Comparison of ENCODE assay signal across 8 mouse cellular contexts in the genomic region with DNA sequence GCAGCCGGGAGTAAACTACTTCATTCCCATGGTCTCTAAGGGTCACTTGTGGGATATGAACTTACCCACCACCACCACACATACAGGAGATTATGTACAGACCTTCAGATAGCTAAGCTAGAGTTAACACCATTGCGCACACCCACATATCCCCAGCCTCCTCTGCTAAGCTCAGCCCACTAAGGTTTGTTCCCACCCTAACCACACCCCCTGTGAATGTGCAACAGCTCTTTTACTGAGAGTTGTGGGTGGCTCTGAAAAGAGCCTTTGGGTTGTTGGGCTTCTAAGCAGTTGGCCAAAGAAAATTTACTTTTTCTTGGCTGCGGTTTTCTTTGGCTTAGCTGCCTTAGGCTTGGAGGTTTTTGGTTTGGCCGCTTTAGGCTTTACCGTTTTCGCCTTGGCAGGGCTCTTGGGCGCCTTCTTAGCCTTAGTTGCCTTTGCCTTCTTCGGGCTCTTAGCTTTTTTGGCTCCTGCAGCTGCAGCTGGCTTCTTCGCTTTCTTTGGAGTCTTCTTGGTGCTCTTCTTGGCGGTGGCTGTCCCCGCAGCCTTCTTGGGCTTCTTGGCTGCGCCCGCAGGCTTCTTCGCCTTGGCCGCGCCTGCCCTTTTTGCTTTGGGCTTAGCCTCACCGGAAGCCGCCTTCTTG. TPM values are rescaled to one million over a fixed set of nuclear protein-coding genes. Genes with fewer than 3 reads are reported as not detected.
DNase-seq lines count a peak whose midpoint lies in the region; ATAC-seq lines count a peak whose summit lies in the region.

No protein-coding gene starts in this region.

- H3K4me2 ChIP-seq in hindbrain, embryonic 12.5 days (replicated peaks) = peak overlapping the region; percentile 94

- WGBS in hindbrain, embryonic 12.5 days = under 1% methylated on average over 18 of the region's 18 CpGs

- peak; percentile 90 for DNase-seq in Muller cell, postnatal 12 days (ENCODE audit: inconsistent ontology term)
- DNase-seq in cerebellum, adult 18-20 months = peak; percentile 56 to 74
- DNase-seq in frontal cortex, adult 2 months (ENCODE audit: extremely low spot score in 1 of 2, low spot score in 1 of 2) = peak; percentile 63 to 79
- DNase-seq in layer of hippocampus, postnatal 25 days (ENCODE audit: extremely low spot score in 1 of 2, low spot score in 1 of 2) = peak; percentile 25 to 36
- peak; percentile 69 for DNase-seq in lung, postnatal 14 days
- DNase-seq in ovary, postnatal 36 days (ENCODE audit: low spot score) = peak; percentile 57
- DNase-seq in thymus, postnatal 25 days = peak; percentile 71

- H3K36me3 ChIP-seq in hindbrain, embryonic 12.5 days = no peaks in the 10 kb centered on the region

- H3K4me1 ChIP-seq in hindbrain, embryonic 12.5 days = peaks cover 6% of the 10 kb centered on the region

- H3K27ac ChIP-seq in hindbrain, embryonic 12.5 days = peak overlapping the region; percentile 97

- H3K4me3 ChIP-seq in hindbrain, embryonic 12.5 days = peak overlapping the region; percentile 61

- no peaks in the 10 kb centered on the region for H3K27me3 ChIP-seq in hindbrain, embryonic 12.5 days

- H3K9ac ChIP-seq in hindbrain, embryonic 12.5 days = peak overlapping the region; percentile 86

- ATAC-seq in hindbrain, embryonic 12.5 days (ENCODE audit: low FRiP score) = peak; percentile 76

- no peaks in the 10 kb centered on the region for H3K9me3 ChIP-seq in hindbrain, embryonic 12.5 days (replicated peaks)

RNA-seq across cellular contexts. Expression of a gene that starts 0.7 kb away (rescaled TPM):
- 2.8 and 3.3 TPM in 2 replicates for polyA plus RNA-seq in frontal cortex, adult 2 months (2012; rRNA removed)
- polyA plus RNA-seq in hindbrain, embryonic 12.5 days (2016; fragmentation: Nextera tagmentation; extraction: Ambion mirVana) = 17.0 and 18.8 TPM in 2 replicates
- total RNA-seq in layer of hippocampus, postnatal 25 days (2021) = 10 to 100 TPM; 45.8 to 59.4 TPM

RNA-seq across cellular contexts. Expression of a gene that starts 0.7 kb away (rescaled TPM):
- polyA plus RNA-seq in frontal cortex, adult 2 months (2012; rRNA removed) = 4.3 and 4.7 TPM in 2 replicates
- polyA plus RNA-seq in hindbrain, embryonic 12.5 days (2016; fragmentation: Nextera tagmentation; extraction: Ambion mirVana) = 1.9 and 2.2 TPM in 2 replicates
- 1 to 10 TPM; 7.1 to 8.3 TPM for total RNA-seq in layer of hippocampus, postnatal 25 days (2021)

RNA-seq across cellular contexts. Expression of a gene that starts 40.3 kb away (rescaled TPM):
- 3.4 and 4.3 TPM in 2 replicates for polyA plus RNA-seq in frontal cortex, adult 2 months (2012; rRNA removed)
- 66.9 and 82.3 TPM in 2 replicates for polyA plus RNA-seq in hindbrain, embryonic 12.5 days (2016; fragmentation: Nextera tagmentation; extraction: Ambion mirVana)
- 100 to 1,000 TPM; 129 to 153 TPM for total RNA-seq in layer of hippocampus, postnatal 25 days (2021)

RNA-seq across cellular contexts. Expression of a gene that starts 46.1 kb away (rescaled TPM):
- polyA plus RNA-seq in frontal cortex, adult 2 months (2012; rRNA removed) = 2.8 and 3.4 TPM in 2 replicates
- 2.2 and 4.8 TPM in 2 replicates for polyA plus RNA-seq in hindbrain, embryonic 12.5 days (2016; fragmentation: Nextera tagmentation; extraction: Ambion mirVana)
- 10 to 100 TPM; 10.0 to 14.4 TPM for total RNA-seq in layer of hippocampus, postnatal 25 days (2021)

RNA-seq across cellular contexts. Expression of a gene that starts 47.5 kb away (rescaled TPM):
- polyA plus RNA-seq in frontal cortex, adult 2 months (2012; rRNA removed) = 1.6 and 1.9 TPM in 2 replicates
- 0.46 and 2.5 TPM in 2 replicates for polyA plus RNA-seq in hindbrain, embryonic 12.5 days (2016; fragmentation: Nextera tagmentation; extraction: Ambion mirVana)
- total RNA-seq in layer of hippocampus, postnatal 25 days (2021) = 10 to 100 TPM in 1 of 2 experiments, 1 to 10 TPM in 1; 7.1 to 11.6 TPM

Comparison
In these comparisons a context has a peak if more than half of its experiments do, and no peak if none do; other contexts are left out.
1. Peak in every context shown above with its lines: DNase-seq, ATAC-seq, H3K4me3 ChIP-seq and H3K27ac ChIP-seq.
2. DNase-seq: peak in every context shown above with its lines; median percentile 90 in Muller cell, postnatal 12 days; 71 in frontal cortex, adult 2 months; 71 in thymus, postnatal 25 days; 69 in lung, postnatal 14 days; 65 in cerebellum, adult 18-20 months; 57 in ovary, postnatal 36 days; 30 in layer of hippocampus, postnatal 25 days.
3. RNA of a gene that starts 40.3 kb away (polyA plus RNA-seq): 66.9 to 82.3 TPM in hindbrain, embryonic 12.5 days; 3.4 to 4.3 TPM in frontal cortex, adult 2 months; every median in the first group is over 10 times any median in the second.